Mouse (Mus musculus) C2C12 (cell line): ENCODE results near the gene Gm45618.

ENCODE experiments used
- CEBPB ChIP-seq: IDR thresholded peaks from one replicate; pipeline ENCODE4 v1.6.1; 2011; ENCODE audit warnings: low read depth, mild to moderate bottlenecking, control low read depth, moderate library complexity
- CTCF ChIP-seq: IDR thresholded peaks from one replicate; pipeline ENCODE4 v1.5.1; 2011; ENCODE audit not compliant: control insufficient read depth, insufficient read depth, insufficient read length
- MYOD1 ChIP-seq: IDR thresholded peaks from one replicate; pipeline ENCODE4 v1.6.1; 2011; ENCODE audit warnings: low read depth; ENCODE audit not compliant: control insufficient read depth, insufficient read length

GRCm38 (mm10) chr7:142094301-142095143, 26.0 kb downstream of the Gm45618 start:
- no peak for TF ChIP-seq CTCF
- TF ChIP-seq MYOD1 = no peak
- no peak for TF ChIP-seq CEBPB
